Mouse (Mus musculus) heart, adult 2 months (tissue): Measurements from ENCODE around the gene Mertk. TPM values are rescaled to one million over a fixed set of nuclear protein-coding genes. Genes with fewer than 3 reads are reported as not detected.
A peak's percentile ranks its signal among the peaks of the same experiment; 100 is the strongest.
"Not testable (repeated sequence)": the region's sequence is repeated elsewhere in the genome, so short reads cannot be mapped to it uniquely, and the experiment has no call there.

Source experiments
- DNase-seq, 2 experiments: peaks; one replicate each; pipeline ENCODE4 v3.0.0; 2021
- H3K27ac ChIP-seq: fragments of 200-600 bp; 2 replicates; pipeline ENCODE4 v1.8.1; 2022
- H3K27me3 ChIP-seq: fragments of 200-500 bp; 2 replicates; pipeline ENCODE4 v1.6.1; 2012; ENCODE audit warnings: mild to moderate bottlenecking, low read length, inconsistent platforms, mixed read lengths; ENCODE audit not compliant: control insufficient read depth, insufficient read depth
- H3K36me3 ChIP-seq: fragments of 200-500 bp; 2 replicates; pipeline ENCODE4 v1.6.1; 2012; ENCODE audit warnings: low read length, inconsistent platforms; ENCODE audit not compliant: control insufficient read depth, insufficient read depth
- H3K4me1 ChIP-seq: fragments of 200-500 bp; 2 replicates; pipeline ENCODE4 v1.6.1; 2011; ENCODE audit warnings: low read length; ENCODE audit not compliant: control insufficient read depth, insufficient read depth
- H3K4me3 ChIP-seq: fragments of 200-600 bp; 2 replicates; pipeline ENCODE4 v1.8.1; 2022
- H3K79me2 ChIP-seq: fragments of 200-500 bp; replicated peaks from 2 replicates; pipeline ENCODE4 v1.6.1; 2012; ENCODE audit warnings: mild to moderate bottlenecking, inconsistent platforms, low read length, moderate library complexity, mixed read lengths; ENCODE audit not compliant: control insufficient read depth, insufficient read depth
- H3K9ac ChIP-seq: fragments of 200-500 bp; 2 replicates; pipeline ENCODE4 v1.6.1; 2012; ENCODE audit warnings: low read depth, mild to moderate bottlenecking, control low read depth, inconsistent platforms, low read length, mixed read lengths
- CTCF ChIP-seq: fragments of 200-600 bp; IDR thresholded peaks from 2 replicates; pipeline ENCODE4 v1.8.1; 2022; ENCODE audit warnings: antibody characterized with exemption, mild to moderate bottlenecking, moderate library complexity
- EP300 ChIP-seq: fragments of 200-500 bp; IDR thresholded peaks from 2 replicates; pipeline ENCODE4 v1.6.1; 2011; ENCODE audit warnings: low read depth, low read length, control low read depth; ENCODE audit not compliant: insufficient read depth
- POLR2A ChIP-seq: fragments of 200-500 bp; IDR thresholded peaks from 2 replicates; pipeline ENCODE4 v1.6.1; 2011; ENCODE audit warnings: mild to moderate bottlenecking, low read depth, low read length, control low read depth; ENCODE audit not compliant: insufficient read depth
- WGBS: fragments of 180-500 bp; shearing (Covaris S2); methylation state at CpG from one replicate; pipeline ENCODE4 v1.1.7; 2018; 5-methylcytosine and 5-hydroxymethylcytosine counted together
- intact Hi-C: fragments of 180-260 bp; cut with DNase I; formaldehyde crosslinking; loops from one replicate; pipeline ENCODE4 v1.15.1; 2025
- polyA plus RNA-seq: library from polyadenylated mRNA; depleted of rRNA; stranded (reverse); fragments of >200 nt; gene quantifications from 2 replicates; pipeline ENCODE4 v1.2.3, GENCODE M21; 2012
- total RNA-seq, 2 experiments: library from RNA; stranded (reverse); gene quantifications; 2 replicates each; pipeline ENCODE4 v1.2.3; 2021

Mertk gene
- total and polyA plus RNA-seq, 3 experiments = 2.5 to 6.5 (median 4.0) TPM

DNA sequence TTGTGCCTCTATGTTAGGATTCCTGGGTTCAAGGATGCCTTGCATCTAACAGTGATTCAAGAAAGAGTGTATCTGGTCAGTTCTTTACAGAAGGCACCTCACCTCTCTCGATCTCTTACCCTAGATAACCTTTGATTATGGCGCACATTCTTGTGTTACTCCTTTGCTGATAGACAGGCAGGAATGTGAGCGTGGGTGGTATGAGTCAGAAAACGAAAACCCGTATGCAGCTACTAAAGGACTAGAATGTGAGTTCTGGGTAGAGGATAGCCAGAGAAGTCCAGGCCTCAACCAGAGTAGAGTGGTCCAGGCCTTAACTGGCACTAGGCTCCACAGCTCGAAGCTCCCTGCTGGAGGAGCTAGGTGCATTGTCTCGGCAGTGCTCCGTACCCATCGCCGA is 6.0 kb upstream of the Mertk start:
- H3K4me3 ChIP-seq = no peak overlapping the region
- no peaks in the 10 kb centered on the region for H3K36me3 ChIP-seq
- intact Hi-C loops = no loop called here
- DNase-seq = no peak
- no peaks in the 10 kb centered on the region for H3K79me2 ChIP-seq
- H3K9ac ChIP-seq = no peak overlapping the region
- no peaks in the 10 kb centered on the region for H3K27me3 ChIP-seq
- no peak for TF ChIP-seq POLR2A
- no peak for TF ChIP-seq EP300
- TF ChIP-seq CTCF = no peak
- H3K27ac ChIP-seq = no peak overlapping the region
- WGBS = 80% methylated on average over 10 of the region's 10 CpGs
- peaks cover under 1% of the 10 kb centered on the region for H3K4me1 ChIP-seq

DNA sequence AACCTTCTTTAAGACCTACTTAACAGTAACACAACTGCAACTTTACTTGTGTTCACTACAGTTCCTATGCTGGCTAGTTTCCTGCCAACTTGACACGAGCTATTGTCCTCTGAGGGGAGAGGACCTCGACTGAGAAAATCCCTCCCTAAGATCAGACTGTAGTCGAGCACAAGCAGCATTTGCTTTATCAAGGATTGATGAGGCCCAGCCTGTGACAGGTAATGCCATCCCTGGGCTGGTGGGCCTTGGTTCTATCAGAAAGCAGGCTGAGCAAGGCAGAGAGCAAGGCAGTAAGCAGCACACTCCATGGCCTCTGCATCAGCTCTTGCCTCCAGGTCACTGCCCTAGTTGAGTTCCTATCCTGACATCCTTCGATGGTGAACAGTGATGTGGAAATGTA is 5.5 kb upstream of the Mertk start:
- no peak for TF ChIP-seq CTCF
- no peak for TF ChIP-seq EP300
- TF ChIP-seq POLR2A = no peak
- 51% methylated on average over 4 of the region's 4 CpGs for WGBS
- Histone ChIP-seq H3K4me1 (no peaks in the 10 kb centered on the region), H3K4me3 (no peak overlapping the region), H3K9ac (no peak overlapping the region), H3K36me3 (no peaks in the 10 kb centered on the region), H3K79me2 (no peaks in the 10 kb centered on the region), H3K27me3 (no peaks in the 10 kb centered on the region), H3K27ac (no peak overlapping the region)
- DNase-seq = no peak
- intact Hi-C loops = no loop called here

DNA sequence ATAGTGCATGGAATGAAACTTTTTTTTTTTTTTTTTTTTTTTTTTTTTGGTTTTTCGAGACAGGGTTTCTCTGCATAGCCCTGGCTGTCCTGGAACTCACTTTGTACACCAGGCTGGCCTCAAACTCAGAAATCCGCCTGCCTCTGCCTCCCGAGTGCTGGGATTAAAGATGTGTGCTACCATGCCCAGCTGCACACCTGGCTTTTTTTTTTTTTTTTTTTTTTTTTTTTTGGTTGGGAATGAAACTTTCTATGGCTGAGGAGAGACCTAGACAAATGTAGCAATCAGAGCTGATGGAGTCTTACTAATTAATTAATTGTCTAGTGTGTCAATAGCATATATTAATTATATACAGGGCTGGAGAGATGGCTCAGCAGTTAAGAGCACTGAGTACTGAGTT is 4.9 kb upstream of the Mertk start:
- H3K27me3 ChIP-seq, H3K36me3 ChIP-seq, H3K4me3 ChIP-seq, H3K79me2 ChIP-seq, DNase-seq, intact Hi-C loops, H3K9ac ChIP-seq, H3K27ac ChIP-seq, H3K4me1 ChIP-seq: not testable (repeated sequence)
- 89% methylated on average over 3 of the region's 3 CpGs for WGBS

DNA sequence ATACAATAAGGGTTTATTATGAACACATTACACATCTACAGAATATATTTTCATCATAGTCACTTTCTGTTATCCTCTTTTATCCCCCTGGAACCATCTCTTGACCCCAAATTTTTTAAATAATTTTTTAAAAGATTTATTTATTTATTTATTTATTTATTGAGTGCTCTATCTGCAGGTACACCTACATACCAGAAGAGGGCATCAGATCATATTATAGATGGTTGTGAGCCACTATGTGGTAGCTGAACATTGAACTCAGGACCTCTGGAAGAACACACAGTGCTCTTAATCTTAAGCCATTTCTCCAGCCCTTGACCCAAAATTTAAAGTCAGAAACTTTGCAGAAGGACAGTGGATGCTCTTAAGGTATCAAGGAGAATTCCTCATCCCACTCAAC is 4.2 kb upstream of the Mertk start:
- no peak for TF ChIP-seq EP300
- no peak for TF ChIP-seq POLR2A
- TF ChIP-seq CTCF = peak; percentile 58
- no peak overlapping the region for H3K9ac ChIP-seq
- H3K79me2 ChIP-seq = no peaks in the 10 kb centered on the region
- no peaks in the 10 kb centered on the region for H3K27me3 ChIP-seq
- DNase-seq = no peak
- H3K4me1 ChIP-seq = no peaks in the 10 kb centered on the region
- intact Hi-C loops = no loop called here
- H3K36me3 ChIP-seq = no peaks in the 10 kb centered on the region
- no peak overlapping the region for H3K4me3 ChIP-seq
- H3K27ac ChIP-seq = no peak overlapping the region

DNA sequence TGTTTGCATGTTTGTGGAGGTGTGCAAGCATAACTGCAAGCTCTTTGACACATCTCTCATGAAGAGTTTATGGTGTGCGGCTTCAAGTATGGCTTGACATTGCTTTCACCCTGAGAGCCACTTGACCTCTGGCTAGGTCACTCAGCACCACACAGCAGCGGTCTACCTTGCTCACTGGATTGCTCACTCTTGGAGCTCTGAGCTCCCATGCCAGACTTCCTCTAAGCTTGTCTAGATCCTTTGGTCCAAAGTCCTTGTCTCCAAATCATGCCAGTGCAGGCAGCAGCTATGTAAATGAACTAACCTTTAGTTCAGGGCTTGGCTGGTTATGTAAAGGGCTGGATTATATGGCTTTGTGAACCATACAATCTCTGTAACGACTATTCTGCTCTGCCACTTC is 2.3 kb upstream of the Mertk start:
- intact Hi-C loops = no loop called here
- Histone ChIP-seq H3K36me3 (no peaks in the 10 kb centered on the region), H3K79me2 (no peaks in the 10 kb centered on the region), H3K27me3 (no peaks in the 10 kb centered on the region), H3K27ac (no peak overlapping the region), H3K9ac (no peak overlapping the region), H3K4me1 (no peaks in the 10 kb centered on the region), H3K4me3 (no peak overlapping the region)
- WGBS = 65% methylated on average over 3 of the region's 3 CpGs
- TF ChIP-seq EP300 = no peak
- no peak for TF ChIP-seq POLR2A
- TF ChIP-seq CTCF = no peak
- no peak for DNase-seq

DNA sequence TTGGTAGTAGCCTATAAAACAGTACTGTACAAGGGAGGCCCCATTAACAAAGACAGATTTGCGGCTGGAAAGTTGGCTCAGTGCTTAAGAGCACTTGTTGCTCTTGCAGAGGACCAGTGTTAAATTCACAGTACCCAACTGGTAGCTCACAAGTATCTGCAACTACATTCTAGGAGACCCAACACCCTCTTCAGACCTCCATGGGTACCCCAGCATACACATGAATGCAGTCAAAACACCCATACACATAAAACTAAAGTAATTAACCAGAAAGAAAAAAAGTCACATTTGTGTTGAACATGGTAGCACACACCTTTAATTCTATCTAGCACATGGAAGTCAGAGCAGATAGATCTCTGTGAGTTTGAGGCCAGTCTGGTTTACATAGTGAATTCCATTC is 1.7 kb upstream of the Mertk start:
- WGBS = 100% methylated on average over 1 of the region's 1 CpGs
- intact Hi-C loops = no loop called here
- H3K27me3 ChIP-seq = no peaks in the 10 kb centered on the region

More for the DNA sequence above, 1.7 kb upstream of the Mertk start:
- H3K79me2 ChIP-seq = no peaks in the 10 kb centered on the region
- no peak overlapping the region for H3K9ac ChIP-seq
- no peaks in the 10 kb centered on the region for H3K36me3 ChIP-seq
- H3K4me3 ChIP-seq = no peak overlapping the region
- H3K27ac ChIP-seq = no peak overlapping the region
- no peak for TF ChIP-seq POLR2A
- no peak for TF ChIP-seq CTCF
- no peak for TF ChIP-seq EP300
- no peak for DNase-seq
- H3K4me1 ChIP-seq = no peaks in the 10 kb centered on the region
